Mouse (Mus musculus): Measurements from ENCODE around the gene Pin1rt1.
A peak's percentile ranks its signal among the peaks of the same experiment; 100 is the strongest.

Gene Pin1rt1

DNA sequence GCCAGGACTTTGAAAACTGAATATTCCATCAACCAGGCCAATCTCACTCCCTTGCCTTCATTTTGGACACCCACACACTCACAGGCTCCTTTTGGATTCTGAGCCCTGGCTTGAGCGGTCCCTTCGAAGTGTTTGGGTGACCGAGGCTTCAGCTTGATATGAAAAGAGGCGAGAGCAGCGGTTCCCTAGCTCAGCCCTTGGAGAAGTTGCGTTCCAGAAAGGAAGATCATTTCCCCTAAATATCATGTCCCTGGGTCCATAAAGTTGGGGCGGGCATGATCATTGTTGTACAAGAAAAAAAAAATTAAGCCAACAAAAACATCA is 3.7 kb downstream of the Pin1rt1 start:
- no peak for DNase-seq (ENCODE audit: low spot score in 2 of 2)

DNA sequence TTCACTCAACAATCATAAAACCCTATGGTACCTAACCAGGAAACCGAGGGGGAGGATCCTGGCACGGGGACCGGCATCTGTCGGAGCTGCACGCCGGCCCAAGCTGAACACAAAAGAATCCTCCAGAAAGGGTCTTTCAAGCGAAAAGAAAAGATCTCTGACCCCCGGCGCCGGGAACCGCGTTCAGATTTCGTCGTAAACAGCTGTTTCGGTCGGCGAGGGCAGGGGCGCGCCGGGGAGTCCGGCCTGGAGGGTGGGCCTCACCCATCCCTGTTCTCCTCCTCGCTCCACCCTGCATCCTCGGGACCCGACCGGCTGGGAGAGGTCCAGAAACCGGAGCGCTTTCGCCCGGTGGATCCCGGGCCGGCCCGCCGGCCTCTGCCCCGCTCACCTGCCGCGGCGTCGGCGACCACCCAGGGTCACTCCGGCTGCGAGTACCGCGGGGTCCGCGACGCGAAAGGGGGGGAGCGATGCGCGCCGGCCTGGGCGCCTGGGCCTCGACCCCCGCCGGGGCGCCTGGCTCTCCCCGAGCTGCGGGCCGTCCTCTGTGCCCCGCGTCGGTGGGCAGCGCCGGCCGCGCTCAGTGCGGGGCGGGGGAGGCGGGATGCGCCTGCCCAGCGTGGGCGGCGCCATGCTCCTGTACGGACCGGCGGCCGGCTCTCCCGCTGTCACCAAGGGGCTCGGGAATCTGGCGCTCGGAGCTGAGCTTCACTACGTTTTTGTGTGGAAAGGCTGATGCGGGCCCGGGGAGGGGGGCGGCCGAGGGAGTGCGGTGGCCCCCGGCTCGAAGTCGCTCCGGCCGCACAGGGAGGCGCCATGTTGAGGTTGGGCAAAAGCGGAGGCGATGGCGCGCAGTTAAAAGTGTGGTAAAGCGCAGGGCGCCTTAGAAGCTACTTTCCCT is 4.3 kb downstream of the Pin1rt1 start, which contains the start of gene Tcp11l1:
Gene Tcp11l1 (minus strand): TSS at position 585 of the 901 bp plus-strand sequence.
- peak in 1 of 2 experiments; percentile 15 for DNase-seq (ENCODE audit: low spot score in 2 of 2)

DNA sequence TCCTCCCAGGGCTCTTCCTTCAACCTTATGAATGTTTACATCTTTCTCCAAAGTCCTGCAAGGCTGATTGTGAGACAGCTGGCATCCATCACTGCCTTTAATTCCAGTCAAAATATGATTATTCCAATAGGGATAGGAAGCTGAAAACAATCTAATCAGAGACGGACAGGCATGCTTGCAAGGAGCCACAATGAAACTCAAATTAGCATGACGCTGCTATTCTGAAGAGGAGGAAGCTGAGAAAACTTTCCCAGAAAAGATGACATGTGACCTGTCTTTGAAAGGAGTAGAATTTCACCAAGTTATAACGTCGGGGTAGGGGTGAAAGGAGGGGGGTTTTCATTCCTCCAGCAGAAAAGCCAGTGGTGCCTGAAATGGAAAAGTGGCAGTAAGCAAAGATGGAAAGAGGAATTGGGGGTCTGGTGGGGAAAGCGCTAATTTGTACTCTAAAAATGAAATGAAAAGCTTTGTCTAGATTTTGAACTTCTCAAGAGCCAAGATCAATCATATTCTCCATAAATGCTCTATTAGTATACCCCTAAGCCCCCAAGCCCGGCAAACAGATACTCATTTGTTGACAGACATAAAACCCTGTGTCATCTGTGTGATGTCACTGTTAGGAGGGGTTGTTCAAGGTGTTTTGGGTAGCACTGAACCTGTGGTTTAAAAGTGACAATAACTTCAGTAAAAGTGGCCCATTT is 5.4 kb downstream of the Pin1rt1 start:
- no peak for DNase-seq (ENCODE audit: low spot score in 2 of 2)

DNA sequence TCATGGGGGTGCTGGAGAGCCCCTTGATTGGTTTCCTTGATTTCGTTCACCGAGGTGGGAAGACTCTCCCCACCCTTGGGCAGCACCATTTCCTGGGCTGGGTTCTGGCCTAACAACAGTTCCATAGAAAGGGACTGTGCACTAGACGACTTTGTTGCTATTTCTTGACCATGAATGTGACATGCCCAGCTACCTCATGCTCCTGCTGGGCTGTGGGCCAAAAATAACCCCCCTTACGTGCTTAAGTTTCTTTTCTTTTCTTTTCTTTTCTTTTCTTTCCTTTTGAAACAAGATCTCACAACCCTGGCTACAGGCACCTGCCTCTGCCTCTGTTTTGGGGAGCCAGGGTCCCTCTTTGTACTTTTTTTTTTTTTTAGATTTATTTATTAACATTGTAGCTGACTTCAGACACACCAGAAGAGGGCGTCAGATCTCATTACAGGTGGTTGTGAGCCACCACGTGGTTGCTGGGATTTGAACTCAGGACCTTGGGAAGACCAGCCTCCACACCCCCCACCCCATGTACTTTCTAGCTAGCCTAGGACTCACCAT is 6.3 kb downstream of the Pin1rt1 start:
- no peak for DNase-seq (ENCODE audit: low spot score in 2 of 2)

DNA sequence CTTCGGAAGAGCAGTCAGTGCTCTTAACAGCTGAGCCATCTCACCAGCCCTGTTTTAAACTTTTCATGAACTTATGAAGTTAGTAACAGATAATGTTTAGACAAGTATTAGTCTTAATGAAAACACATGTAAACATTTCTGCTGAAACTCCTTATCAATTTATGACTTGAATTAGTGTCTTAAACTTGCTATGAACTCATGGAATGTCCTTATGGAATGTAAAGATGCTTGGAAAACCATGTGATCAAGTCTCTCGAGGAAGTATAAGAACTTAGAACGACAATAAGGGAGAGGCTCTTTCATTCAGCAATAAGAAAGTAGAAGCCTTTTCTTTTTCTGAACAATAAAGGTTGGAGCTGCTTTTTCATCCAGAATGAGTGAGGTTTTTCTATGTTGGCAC is 11.8 kb downstream of the Pin1rt1 start:
- DNase-seq (ENCODE audit: low spot score in 2 of 2): no peak

DNA sequence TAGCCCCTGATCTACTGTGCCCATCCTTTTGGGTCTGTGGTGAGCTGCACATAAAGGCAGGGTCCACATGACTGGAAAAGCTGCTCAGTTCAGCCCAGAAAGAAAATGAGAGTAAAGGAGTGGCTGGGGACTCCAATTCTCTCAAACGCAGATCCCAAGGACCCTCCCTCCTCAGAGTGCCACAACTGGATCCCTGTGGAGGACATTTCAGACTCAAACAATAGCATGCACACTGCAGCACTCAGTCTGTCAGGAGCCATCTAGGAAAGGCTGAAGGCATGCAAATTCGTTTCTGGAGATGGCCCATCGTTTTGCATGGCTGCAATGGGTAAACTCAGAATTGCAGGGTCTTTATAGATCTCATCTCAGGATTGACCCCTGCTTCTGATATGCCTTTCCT is 13.0 kb downstream of the Pin1rt1 start:
- no peak for DNase-seq (ENCODE audit: low spot score in 2 of 2)

DNA sequence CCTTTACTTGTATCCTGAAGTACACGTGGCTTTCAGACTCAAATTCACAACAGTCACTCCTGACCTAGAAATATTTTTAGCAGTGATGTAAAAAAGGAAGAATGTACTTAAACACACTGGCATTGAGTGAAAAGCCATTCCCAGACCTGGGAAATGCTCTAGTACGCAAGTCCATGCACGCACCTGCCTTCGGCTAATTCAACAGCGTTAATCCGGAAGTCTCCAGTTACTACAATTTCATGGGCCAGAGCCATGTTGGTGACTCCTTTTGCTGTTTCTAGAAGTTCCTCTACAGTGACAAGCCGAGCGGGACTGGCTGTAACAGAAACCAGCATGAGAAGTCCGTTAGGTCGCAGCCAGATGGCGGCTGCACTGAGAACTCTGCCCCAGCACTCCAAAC is 16.5 kb downstream of the Pin1rt1 start:
- DNase-seq (ENCODE audit: low spot score in 2 of 2): no peak

DNA sequence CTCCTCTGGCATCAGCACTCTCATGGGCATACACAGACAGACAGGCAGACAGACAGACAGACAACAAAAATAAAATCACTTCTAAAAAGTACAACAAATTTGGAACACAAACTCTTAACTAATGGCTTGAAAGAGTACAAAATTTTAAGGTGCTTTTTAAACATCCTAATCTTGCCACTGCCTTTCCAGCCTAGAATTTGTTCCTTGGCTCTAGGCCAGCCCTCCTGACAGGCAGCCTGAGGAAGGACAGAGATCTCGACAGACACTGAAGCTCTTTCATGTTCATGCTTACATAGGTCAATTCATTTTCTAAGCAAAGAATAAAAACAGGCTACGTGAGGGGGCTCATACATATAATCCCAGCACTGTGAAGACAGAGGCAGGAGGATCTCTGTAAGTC is 23.6 kb downstream of the Pin1rt1 start:
- DNase-seq (ENCODE audit: low spot score in 2 of 2): no peak

DNA sequence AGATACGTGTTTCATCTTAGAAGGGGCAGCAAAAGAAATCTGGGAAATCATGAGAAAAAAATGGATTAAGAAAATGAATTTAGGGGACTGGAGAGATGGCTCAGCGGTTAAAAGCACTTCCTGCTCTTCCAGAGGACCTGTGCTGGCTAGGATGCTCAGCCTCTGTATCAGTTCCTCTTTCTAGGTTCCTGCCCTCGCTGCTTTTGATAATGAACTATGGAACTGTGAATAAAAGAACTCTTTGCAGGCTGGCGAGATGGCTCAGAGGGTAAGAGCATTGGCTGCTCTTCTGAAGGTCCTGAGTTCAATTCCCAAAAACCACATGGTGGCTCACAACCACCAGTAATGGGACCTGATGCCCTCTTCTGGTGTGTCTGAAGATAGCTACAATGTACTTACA is 25.5 kb downstream of the Pin1rt1 start:
- DNase-seq (ENCODE audit: low spot score in 2 of 2): no peak

DNA sequence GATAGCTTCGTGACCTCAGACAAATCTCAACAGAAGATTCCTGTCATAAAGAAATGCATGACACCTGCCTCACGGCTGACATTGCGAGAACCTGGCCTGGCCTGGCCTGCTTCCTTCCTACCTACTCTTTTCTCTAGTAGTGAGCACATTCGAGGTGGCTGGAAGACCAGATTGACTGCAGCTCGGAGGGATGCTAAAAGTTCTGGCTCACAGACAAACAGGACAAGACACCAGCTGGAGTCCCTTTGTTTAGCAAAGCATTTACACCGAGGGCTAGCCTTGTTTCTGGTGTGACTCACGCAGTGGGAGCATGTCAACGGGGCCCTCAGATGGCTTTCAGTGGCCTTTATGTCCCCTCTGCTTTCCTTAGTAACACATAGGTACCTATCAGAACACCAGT is 27.5 kb downstream of the Pin1rt1 start:
- no peak for DNase-seq (ENCODE audit: low spot score in 2 of 2)

DNA sequence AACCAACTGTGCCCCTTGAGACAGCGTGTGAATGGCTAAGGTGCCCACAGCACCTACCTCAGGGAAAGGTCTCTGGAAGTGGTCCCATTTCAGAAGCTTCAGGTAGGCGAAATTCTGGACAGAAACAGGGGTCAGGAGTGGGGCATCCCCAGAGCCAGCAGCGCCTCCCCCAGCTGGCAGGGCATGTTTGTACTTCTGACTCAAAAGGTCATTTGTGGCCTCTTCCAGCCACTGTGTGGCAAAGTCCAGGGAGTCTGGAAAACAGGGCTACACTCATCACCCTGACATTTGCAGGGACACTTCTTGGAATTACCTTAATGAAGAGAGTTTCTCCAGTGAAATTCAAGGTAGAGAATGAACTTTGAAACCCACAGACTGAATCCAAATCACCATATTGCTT is 27.9 kb downstream of the Pin1rt1 start:
- no peak for DNase-seq (ENCODE audit: low spot score in 2 of 2)

DNA sequence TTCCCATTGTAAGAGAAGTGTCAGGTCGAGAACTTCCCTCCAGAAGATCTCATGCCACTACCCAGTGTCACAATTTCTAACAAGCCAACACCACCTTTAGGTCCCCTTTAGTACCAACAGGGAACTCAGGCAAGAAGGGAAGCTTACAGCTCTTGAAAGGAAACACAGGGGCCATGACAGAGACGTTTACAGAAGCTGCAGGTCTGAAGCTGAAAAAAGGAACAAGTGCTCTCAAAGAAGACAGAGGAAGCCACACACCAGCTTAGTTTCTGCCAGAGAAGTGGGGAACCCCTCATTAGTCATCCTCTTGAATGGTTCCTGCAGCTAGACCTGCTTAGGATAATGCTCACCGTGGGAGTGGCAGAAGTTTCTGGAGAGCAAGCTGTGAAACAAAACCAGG is 28.9 kb downstream of the Pin1rt1 start:
- DNase-seq (ENCODE audit: low spot score in 2 of 2): no peak

DNA sequence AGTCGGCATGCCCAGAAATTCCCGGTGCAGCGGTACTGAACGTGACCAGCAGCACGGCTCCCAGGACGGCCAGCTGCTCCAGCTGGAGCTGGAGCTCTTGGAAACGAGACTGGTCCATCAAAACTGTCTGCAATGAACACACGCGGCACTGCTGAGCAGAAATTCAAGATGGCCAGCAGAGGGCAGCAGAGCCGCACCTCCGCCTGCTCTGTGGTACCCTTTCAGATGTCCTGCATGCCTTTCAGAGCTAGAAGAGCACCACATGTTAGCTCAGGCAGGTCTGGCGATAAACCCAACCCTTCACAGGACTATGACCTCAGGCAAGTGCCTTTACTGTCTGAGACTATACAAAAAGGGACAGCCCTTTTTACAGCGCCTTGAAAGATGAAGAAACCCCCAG is 30.8 kb downstream of the Pin1rt1 start:
- peak; percentile 34 to 73 for DNase-seq (ENCODE audit: low spot score in 2 of 2)

DNA sequence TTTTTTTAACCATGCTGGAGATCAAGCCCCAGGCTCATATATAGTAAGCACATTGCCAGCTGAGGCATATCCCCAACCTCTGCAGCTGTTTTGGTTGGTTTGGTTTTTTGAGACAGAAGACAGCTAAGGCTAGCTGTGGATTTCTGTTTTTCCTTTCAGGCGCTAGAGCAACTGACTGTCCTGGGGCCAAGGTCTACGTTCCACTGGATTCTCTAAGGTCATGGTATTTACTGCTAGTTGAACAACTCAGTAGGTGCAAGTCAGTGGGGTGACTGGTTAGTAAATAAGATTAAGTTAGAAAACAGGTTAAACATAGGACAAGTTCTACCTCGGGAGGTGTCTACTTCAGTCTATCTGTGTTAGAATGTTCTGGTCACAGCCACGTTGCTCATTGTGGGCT is 31.4 kb downstream of the Pin1rt1 start:
- no peak for DNase-seq (ENCODE audit: low spot score in 2 of 2)

DNA sequence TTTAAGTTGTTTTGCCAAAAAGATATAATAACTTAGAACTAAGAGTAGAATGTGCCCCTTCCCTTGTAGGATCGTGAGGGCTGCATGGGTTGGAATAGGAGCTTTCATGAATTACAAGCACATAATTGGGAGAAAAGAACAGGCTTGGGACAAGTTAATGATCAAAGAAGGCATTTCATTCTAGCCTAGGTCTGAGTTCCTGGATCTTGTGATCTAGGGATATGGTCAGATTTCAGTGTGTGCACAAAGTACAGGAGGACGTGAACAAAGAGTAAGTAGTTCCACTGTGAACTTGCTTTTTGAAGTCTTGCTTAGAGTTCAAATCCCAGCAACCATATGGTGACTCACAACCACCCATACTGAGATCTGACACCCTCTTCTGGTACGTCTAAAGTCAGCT is 38.9 kb downstream of the Pin1rt1 start:
- DNase-seq (ENCODE audit: low spot score in 2 of 2): no peak

DNA sequence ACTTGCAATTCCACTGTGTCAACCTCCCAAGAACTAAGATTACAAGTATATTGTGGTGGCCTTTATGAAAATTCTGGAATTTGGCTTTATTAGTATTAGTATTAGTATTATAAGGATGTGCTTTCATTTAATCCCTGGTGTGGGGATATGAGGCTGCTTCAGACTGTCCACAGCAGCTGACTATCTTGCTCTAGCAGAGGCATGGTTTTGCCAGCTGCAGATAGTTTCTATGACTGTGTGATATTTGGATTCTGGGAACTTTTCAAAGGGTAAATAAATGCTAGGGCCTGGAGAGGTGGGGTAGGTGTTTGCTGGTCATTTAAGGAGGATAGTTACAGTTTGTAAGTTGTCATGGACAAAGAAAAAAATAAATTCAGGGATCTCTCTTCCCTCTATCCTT is 44.5 kb downstream of the Pin1rt1 start:
- no peak for DNase-seq (ENCODE audit: low spot score in 2 of 2)

DNA sequence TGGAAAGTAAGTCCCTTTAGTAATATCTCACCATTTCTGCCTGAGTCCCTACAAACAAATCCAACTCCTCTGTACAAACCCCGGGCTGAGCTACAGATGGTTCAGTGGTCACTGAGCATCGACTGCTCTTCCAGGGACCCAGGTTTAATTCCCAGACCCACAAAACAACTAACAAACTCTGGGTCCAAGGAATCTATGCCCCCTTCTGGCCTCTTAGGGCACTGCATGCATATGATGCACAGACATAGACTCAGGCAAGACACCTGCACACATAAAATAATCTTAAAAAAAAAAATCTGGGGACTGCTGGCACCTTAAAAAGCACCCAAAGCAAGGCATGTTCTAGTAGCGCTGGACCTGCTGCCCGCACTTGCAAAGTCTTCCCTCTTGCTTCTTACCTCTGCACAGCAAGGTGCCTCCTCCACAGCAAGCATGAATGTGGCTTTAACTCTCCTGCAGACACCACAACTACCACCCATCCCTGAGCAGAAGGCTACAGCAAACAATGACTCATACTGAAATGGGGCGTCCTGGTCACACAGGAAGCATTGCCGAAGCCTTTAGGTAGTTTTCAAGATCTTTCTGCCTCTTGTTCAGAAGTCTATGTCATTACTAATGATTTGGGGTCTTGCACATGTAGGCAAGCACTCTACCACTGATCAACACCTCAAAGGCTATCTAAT is 46.9 kb downstream of the Pin1rt1 start:
- DNase-seq (ENCODE audit: low spot score in 2 of 2): no peak
